Mouse (Mus musculus): ENCODE results near the gene Slc41a1. TPM values are rescaled to one million over a fixed set of nuclear protein-coding genes. Genes with fewer than 3 reads are reported as not detected.

Gene Slc41a1
- total and polyA plus RNA-seq, 3 experiments, result 6.3 to 10.7 (median 8.8) TPM

GRCm38 (mm10) chr1:131866304-131866999 is 39.2 kb downstream of the Slc41a1 start:
- Histone ChIP-seq H3K4me3 (replicated peaks in 1 of 3; ENCODE audit: low read depth in 2 of 3, low read length in 2 of 3, poor library complexity in 1 of 3) (peak overlapping the region in 2 of 3 experiments; percentile 24 to 70), H3K36me3 (replicated peaks in 1 of 2; ENCODE audit: control insufficient read depth in 1 of 2, insufficient read depth in 1 of 2, low read length in 1 of 2) (peaks cover 0 to 7% of the 10 kb centered on the region in 2 experiments), H3K79me2 (replicated peaks; ENCODE audit: control insufficient read depth, extremely low read depth, insufficient read depth, poor library complexity, severe bottlenecking) (no peaks in the 10 kb centered on the region; the same call in 1 of the 2 replicates), H3K9ac (ENCODE audit: insufficient read depth, low read depth) (no peak overlapping the region), H3K9me3 (replicated peaks; ENCODE audit: low read length) (no peaks in the 10 kb centered on the region), H3K27me3 (replicated peaks) (no peaks in the 10 kb centered on the region), H3K4me1 (ENCODE audit: control insufficient read depth in 1 of 2, insufficient read depth in 2 of 2) (peaks cover 5 to 6% of the 10 kb centered on the region in 2 experiments; a peak in 3 of 4 replicates), H3K27ac (ENCODE audit: insufficient read depth, low read depth) (no peak overlapping the region), H3K4me2 (ENCODE audit: insufficient read depth, low read depth, poor library complexity, severe bottlenecking) (no peak overlapping the region)
- no peak for DNase-seq (ENCODE audit: extremely low read depth)
- dilution Hi-C loops (cut with MboI; ENCODE audit: extremely low pct_ligation_motif_present, extremely low pct_unique_long_range_greater_than_20kb, low sequenced_read_pairs) (loop anchor here (25.0 kb wide), 1 partner anchor 254 kb away; no protein-coding TSS in a partner anchor), in situ Hi-C loops (cut with MboI; ENCODE audit: low pct_ligation_motif_present, low pct_unique_long_range_greater_than_20kb, low sequenced_read_pairs) (no loop called here)
- no peak for TF ChIP-seq GABPA (IDR thresholded peaks at IDR 0.05; ENCODE audit: insufficient replicate concordance, low read depth, low read length)
- TF ChIP-seq NELFE (IDR thresholded peaks at IDR 0.05; ENCODE audit: low read depth, low read length), result no peak
- no peak for TF ChIP-seq SMC3 (IDR thresholded peaks at IDR 0.05; ENCODE audit: low read depth, low read length)
- TF ChIP-seq USF1 (IDR thresholded peaks at IDR 0.05; ENCODE audit: low read depth, low read length), result no peak
- TF ChIP-seq ZMIZ1 (IDR thresholded peaks at IDR 0.05; ENCODE audit: low read depth, low read length), result peak; percentile 93
- no peak for TF ChIP-seq TCF12 (IDR thresholded peaks at IDR 0.05; ENCODE audit: low read depth, low read length)
- TF ChIP-seq MYC (IDR thresholded peaks at IDR 0.05; ENCODE audit: low read depth, low read length), result no peak
- TF ChIP-seq POLR2A (IDR thresholded peaks at IDR 0.05; ENCODE audit: low read depth, low read length), result peak; percentile 30; the same call in 1 of the 2 replicates
- no peak for TF ChIP-seq EP300 (IDR thresholded peaks at IDR 0.05; ENCODE audit: low read length)
- no peak for TF ChIP-seq KAT2A (IDR thresholded peaks at IDR 0.05; ENCODE audit: insufficient replicate concordance, low read length)
- TF ChIP-seq JUND (conservative IDR thresholded peaks at IDR 0.05; ENCODE audit: low read depth, low read length), result no peak
- TF ChIP-seq UBTF (IDR thresholded peaks at IDR 0.05; ENCODE audit: low read depth, low read length), result no peak
- no peak for TF ChIP-seq NRF1 (IDR thresholded peaks at IDR 0.05; ENCODE audit: low read depth, low read length)
- no peak for TF ChIP-seq E2F4 (IDR thresholded peaks at IDR 0.05; ENCODE audit: insufficient replicate concordance, low read depth, low read length)
- peak; percentile 89 for TF ChIP-seq TBP (conservative IDR thresholded peaks at IDR 0.05; ENCODE audit: low read depth, low read length)
- TF ChIP-seq HCFC1 (IDR thresholded peaks at IDR 0.05; ENCODE audit: low read depth, low read length), result no peak

DNA sequence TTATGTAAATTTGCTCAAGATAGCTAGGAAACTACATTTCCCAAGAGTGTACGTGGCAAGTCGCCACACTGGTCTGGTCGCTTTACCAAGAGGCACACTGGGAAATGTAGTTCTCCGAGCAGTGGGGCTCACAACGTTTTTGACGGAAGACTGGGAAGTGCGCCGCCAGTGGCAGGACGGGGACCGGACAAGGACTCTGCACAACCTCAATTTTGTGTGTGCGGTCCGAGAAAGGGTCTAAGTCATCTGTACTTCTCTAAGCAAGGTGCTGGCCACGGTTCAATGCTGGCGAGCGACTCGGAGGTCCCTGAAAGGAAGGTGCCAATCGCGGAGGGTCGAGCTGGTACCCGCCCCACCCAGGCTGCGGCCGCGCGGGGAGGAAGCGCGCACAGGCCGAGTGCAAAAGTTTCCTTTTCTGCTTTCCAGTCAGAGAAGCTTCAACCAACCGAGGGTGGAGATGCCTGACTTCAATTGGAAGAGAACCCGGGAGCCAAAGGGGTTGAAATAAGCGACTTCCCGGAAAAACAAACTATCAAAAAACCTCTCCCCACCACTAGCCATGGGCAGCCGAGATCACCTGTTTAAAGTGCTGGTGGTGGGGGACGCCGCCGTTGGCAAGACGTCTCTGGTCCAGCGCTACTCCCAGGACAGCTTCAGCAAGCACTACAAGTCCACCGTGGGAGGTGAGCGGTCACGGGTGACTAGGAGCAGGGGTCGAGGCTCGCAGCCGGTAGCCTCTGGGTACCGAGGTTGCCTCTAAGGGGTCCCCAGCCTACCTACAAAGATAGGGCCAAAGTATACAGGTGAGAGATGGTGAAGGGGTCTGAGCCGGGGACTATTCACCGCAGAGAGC is 40.0 kb downstream of the Slc41a1 start, which contains the start of gene Rab29:
Gene Rab29, plus strand, starts transcription at position 132 of the 853 bp plus-strand sequence.
- DNase-seq (ENCODE audit: extremely low read depth), result peak; percentile 92

More for the DNA sequence above, 40.0 kb downstream of the Slc41a1 start, which contains the start of gene Rab29:
- dilution Hi-C loops (cut with MboI; ENCODE audit: extremely low pct_ligation_motif_present, extremely low pct_unique_long_range_greater_than_20kb, low sequenced_read_pairs), result loop anchor here (25.0 kb wide), 1 partner anchor 255 kb away; no protein-coding TSS in a partner anchor
- Histone ChIP-seq H3K9ac (ENCODE audit: insufficient read depth, low read depth) (peak within 1 kb of the TSS; percentile 57), H3K27me3 (replicated peaks) (no peaks in the 10 kb centered on the region), H3K4me3 (replicated peaks in 1 of 3; ENCODE audit: low read depth in 2 of 3, low read length in 2 of 3, poor library complexity in 1 of 3) (peak within 1 kb of the TSS; percentile 67 to 70 (median 67)), H3K4me2 (ENCODE audit: insufficient read depth, low read depth, poor library complexity, severe bottlenecking) (peak within 1 kb of the TSS; percentile 38), H3K27ac (ENCODE audit: insufficient read depth, low read depth) (no peak within 1 kb of the TSS), H3K36me3 (replicated peaks in 1 of 2; ENCODE audit: control insufficient read depth in 1 of 2, insufficient read depth in 1 of 2, low read length in 1 of 2) (peaks cover 0 to 11% of the 10 kb centered on the region in 2 experiments), H3K4me1 (ENCODE audit: control insufficient read depth in 1 of 2, insufficient read depth in 2 of 2) (peaks cover 5 to 6% of the 10 kb centered on the region in 2 experiments; a peak in 3 of 4 replicates), H3K79me2 (replicated peaks; ENCODE audit: control insufficient read depth, extremely low read depth, insufficient read depth, poor library complexity, severe bottlenecking) (no peaks in the 10 kb centered on the region; the same call in 1 of the 2 replicates), H3K9me3 (replicated peaks; ENCODE audit: low read length) (no peaks in the 10 kb centered on the region)
- in situ Hi-C loops (cut with MboI; ENCODE audit: low pct_ligation_motif_present, low pct_unique_long_range_greater_than_20kb, low sequenced_read_pairs), result no loop called here
- TF ChIP-seq SIN3A (IDR thresholded peaks at IDR 0.05; ENCODE audit: low read length) (0 out of 2 replicates have a peak, but pooled peaks have one; percentile 55), MYC (IDR thresholded peaks at IDR 0.05; ENCODE audit: low read depth, low read length) (peak; percentile 83), HCFC1 (IDR thresholded peaks at IDR 0.05; ENCODE audit: low read depth, low read length) (peak; percentile 99), ELF1 (IDR thresholded peaks at IDR 0.05; ENCODE audit: low read depth, low read length) (peak; percentile 67), GABPA (IDR thresholded peaks at IDR 0.05; ENCODE audit: insufficient replicate concordance, low read depth, low read length) (peak; percentile 87; the same call in 1 of the 2 replicates), KAT2A (IDR thresholded peaks at IDR 0.05; ENCODE audit: insufficient replicate concordance, low read length) (peak; percentile 98; the same call in 1 of the 2 replicates), POLR2AphosphoS2 (IDR thresholded peaks at IDR 0.05; ENCODE audit: low read depth, low read length) (no peak), MAZ (IDR thresholded peaks at IDR 0.05; ENCODE audit: low read depth, low read length) (0 out of 2 replicates have a peak, but pooled peaks have one; percentile 42), NRF1 (IDR thresholded peaks at IDR 0.05; ENCODE audit: low read depth, low read length) (peak; percentile 50; the same call in 1 of the 2 replicates), ZNF384 (IDR thresholded peaks at IDR 0.05; ENCODE audit: low read depth, low read length) (no peak), IRF4 (IDR thresholded peaks at IDR 0.05; ENCODE audit: low read depth, low read length) (peak; percentile 44), MXI1 (IDR thresholded peaks at IDR 0.05; ENCODE audit: low read depth, low read length) (no peak), CTCF (conservative IDR thresholded peaks at IDR 0.05 in 1 of 2, IDR thresholded peaks at IDR 0.05 in 1 of 2; ENCODE audit: low read depth in 2 of 2, low read length in 2 of 2) (peak; percentile 47 to 78)

All from CH12.LX (cell line).